In the genomic region with DNA sequence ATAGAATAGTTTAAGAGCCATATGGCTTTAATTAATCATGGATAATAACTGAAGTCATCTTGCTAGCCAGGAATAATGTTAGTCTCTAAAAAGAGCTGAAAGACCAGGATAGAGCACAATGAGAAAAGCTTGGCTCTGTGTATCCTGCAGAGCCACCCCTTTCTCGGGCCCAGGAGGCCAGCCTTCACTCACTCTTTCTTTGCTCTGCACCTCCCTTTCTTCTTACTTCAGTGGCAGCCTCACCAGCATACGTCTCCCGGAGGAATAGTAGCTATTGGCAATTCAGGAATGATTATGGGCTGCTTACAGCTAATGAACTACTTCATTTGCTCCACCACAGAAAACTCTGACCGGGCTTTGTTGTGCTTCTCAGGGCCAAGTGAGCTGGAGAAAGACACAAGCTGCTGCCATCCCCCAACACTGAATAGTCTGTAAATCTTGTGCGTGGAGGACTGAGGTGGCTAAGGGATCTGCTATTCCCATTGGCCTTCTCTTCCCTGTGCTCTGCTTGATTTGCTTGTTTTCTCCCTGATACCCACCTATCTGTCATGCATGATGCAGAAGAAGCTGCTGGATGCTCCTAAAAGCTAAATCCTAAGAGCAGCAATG, we compare ENCODE assay signal across 13 mouse cellular contexts.
DNase-seq lines count a peak whose midpoint lies in the region; ATAC-seq and TF ChIP-seq lines count a peak whose summit lies in the region.
"Had no signal": no experiment of that assay in that cellular context is flagged by ENCODE, and none has a peak within 500 bp of the region (broad histone marks: within the 10 kb centered on the region; RNA-seq: fewer than 3 reads in every experiment).

No protein-coding gene starts in this region.

- TF ChIP-seq CTCF in intestine, postnatal 0 days (IDR thresholded peaks at IDR 0.05; ENCODE audit: low read depth), result no peak

- H3K9me3 ChIP-seq in intestine, embryonic 15.5 days, result no peaks in the 10 kb centered on the region
- H3K9me3 ChIP-seq in intestine, postnatal 0 days (ENCODE audit: control insufficient read depth), result no peaks in the 10 kb centered on the region
- H3K9me3 ChIP-seq in forebrain, embryonic 16.5 days (ENCODE audit: control insufficient read depth, low read length), result no peaks in the 10 kb centered on the region
- H3K9me3 ChIP-seq in stomach, embryonic 15.5 days, result no peaks in the 10 kb centered on the region
- H3K9me3 ChIP-seq in liver, embryonic 11.5 days (ENCODE audit: control insufficient read depth, low read length), result no peaks in the 10 kb centered on the region

- H3K27me3 ChIP-seq in intestine, embryonic 15.5 days (replicated peaks), result no peaks in the 10 kb centered on the region
- H3K27me3 ChIP-seq in intestine, postnatal 0 days (replicated peaks; ENCODE audit: control insufficient read depth, insufficient read depth, low read length), result no peaks in the 10 kb centered on the region
- no peaks in the 10 kb centered on the region for H3K27me3 ChIP-seq in forebrain, embryonic 16.5 days (replicated peaks; ENCODE audit: control insufficient read depth, insufficient read depth, low read length)
- no peaks in the 10 kb centered on the region for H3K27me3 ChIP-seq in stomach, embryonic 15.5 days (replicated peaks)
- H3K27me3 ChIP-seq in liver, embryonic 11.5 days (replicated peaks; ENCODE audit: control insufficient read depth, insufficient read depth, low read length), result no peaks in the 10 kb centered on the region

- no peak for ATAC-seq in intestine, embryonic 15.5 days
- ATAC-seq in intestine, postnatal 0 days, result no peak
- ATAC-seq in forebrain, embryonic 16.5 days, result peak; percentile 77
- no peak for ATAC-seq in stomach, embryonic 15.5 days (ENCODE audit: insufficient read depth, low FRiP score, low read depth)
- no peak for ATAC-seq in liver, embryonic 11.5 days (replicated peaks; ENCODE audit: low FRiP score)

- peak; percentile 37 for DNase-seq in mesoderm, embryonic 11.5 days (ENCODE audit: low read depth, low spot score)
- DNase-seq in kidney, postnatal 4 days, result no peak
- no peak for DNase-seq in liver, embryonic 11.5 days (ENCODE audit: low spot score)
- DNase-seq in layer of hippocampus, adult 11-12 months (ENCODE audit: low spot score), result no peak
- DNase-seq: gastrocnemius, postnatal 25 days; kidney, postnatal 36 days; left cerebral cortex, postnatal 4 days; thymus, postnatal 14 days had no signal

- 0 out of 2 replicates have a peak overlapping the region, but pooled peaks have one; percentile 44 for H3K27ac ChIP-seq in intestine, embryonic 15.5 days
- no peak overlapping the region for H3K27ac ChIP-seq in intestine, postnatal 0 days (ENCODE audit: low read depth, low read length)
- H3K27ac ChIP-seq in forebrain, embryonic 16.5 days (ENCODE audit: low read length), result peak overlapping the region; percentile 34
- H3K27ac ChIP-seq in stomach, embryonic 15.5 days, result peak overlapping the region; percentile 69
- H3K27ac ChIP-seq in liver, embryonic 11.5 days (ENCODE audit: low read depth, low read length), result no peak overlapping the region
- H3K27ac ChIP-seq: macrophage had no signal

- H3K4me1 ChIP-seq in intestine, embryonic 15.5 days (replicated peaks), result peaks cover 12% of the 10 kb centered on the region
- no peaks in the 10 kb centered on the region for H3K4me1 ChIP-seq in intestine, postnatal 0 days (replicated peaks; ENCODE audit: control insufficient read depth, insufficient read depth, low read length)
- H3K4me1 ChIP-seq in forebrain, embryonic 16.5 days (replicated peaks; ENCODE audit: control insufficient read depth, insufficient read depth, low read length), result peaks cover 23% of the 10 kb centered on the region
- peaks cover 8% of the 10 kb centered on the region; the same call in 1 of the 2 replicates for H3K4me1 ChIP-seq in stomach, embryonic 15.5 days
- H3K4me1 ChIP-seq in liver, embryonic 11.5 days (replicated peaks; ENCODE audit: control insufficient read depth, insufficient read depth, low read length), result no peaks in the 10 kb centered on the region

- no peaks in the 10 kb centered on the region for H3K36me3 ChIP-seq in intestine, embryonic 15.5 days
- H3K36me3 ChIP-seq in intestine, postnatal 0 days (ENCODE audit: control insufficient read depth, insufficient read depth), result no peaks in the 10 kb centered on the region
- no peaks in the 10 kb centered on the region for H3K36me3 ChIP-seq in forebrain, embryonic 16.5 days (ENCODE audit: control insufficient read depth, insufficient read depth)
- no peaks in the 10 kb centered on the region for H3K36me3 ChIP-seq in stomach, embryonic 15.5 days
- no peaks in the 10 kb centered on the region for H3K36me3 ChIP-seq in liver, embryonic 11.5 days (ENCODE audit: control insufficient read depth, insufficient read depth, low read length)

- no peak overlapping the region for H3K4me3 ChIP-seq in intestine, embryonic 15.5 days (replicated peaks)
- no peak overlapping the region for H3K4me3 ChIP-seq in intestine, postnatal 0 days (ENCODE audit: low read depth, low read length)
- H3K4me3 ChIP-seq in forebrain, embryonic 16.5 days (replicated peaks; ENCODE audit: low read length), result no peak overlapping the region
- no peak overlapping the region for H3K4me3 ChIP-seq in stomach, embryonic 15.5 days (replicated peaks)
- H3K4me3 ChIP-seq in liver, embryonic 11.5 days (ENCODE audit: low read depth, low read length), result no peak overlapping the region

- no peak overlapping the region for H3K9ac ChIP-seq in intestine, embryonic 15.5 days
- H3K9ac ChIP-seq in intestine, postnatal 0 days (ENCODE audit: low read depth, low read length), result no peak overlapping the region
- no peak overlapping the region for H3K9ac ChIP-seq in forebrain, embryonic 16.5 days (replicated peaks; ENCODE audit: low read depth, low read length)
- H3K9ac ChIP-seq in stomach, embryonic 15.5 days, result no peak overlapping the region
- no peak overlapping the region for H3K9ac ChIP-seq in liver, embryonic 11.5 days (ENCODE audit: low read depth, low read length)

- no peak overlapping the region for H3K4me2 ChIP-seq in intestine, embryonic 15.5 days (replicated peaks)
- H3K4me2 ChIP-seq in intestine, postnatal 0 days (replicated peaks; ENCODE audit: low read depth), result no peak overlapping the region
- no peak overlapping the region for H3K4me2 ChIP-seq in forebrain, embryonic 16.5 days (ENCODE audit: low read length)
- no peak overlapping the region for H3K4me2 ChIP-seq in stomach, embryonic 15.5 days
- no peak overlapping the region for H3K4me2 ChIP-seq in liver, embryonic 11.5 days

- 38% methylated on average over 5 of the region's 5 CpGs for WGBS in intestine, embryonic 15.5 days
- 51% methylated on average over 5 of the region's 5 CpGs for WGBS in intestine, postnatal 0 days
- WGBS in forebrain, embryonic 16.5 days, result 2% methylated on average over 5 of the region's 5 CpGs
- WGBS in stomach, embryonic 15.5 days, result 29% methylated on average over 5 of the region's 5 CpGs
- 65% methylated on average over 5 of the region's 5 CpGs for WGBS in liver, embryonic 11.5 days

Comparison
In these comparisons a context has a peak if more than half of its experiments do, and no peak if none do; other contexts are left out.
1. H3K27ac ChIP-seq: peak in intestine, embryonic 15.5 days (single experiment), forebrain, embryonic 16.5 days (single experiment) and stomach, embryonic 15.5 days (single experiment); none in intestine, postnatal 0 days (single experiment) and liver, embryonic 11.5 days (single experiment).